Mouse (Mus musculus): ENCODE data around the gene Rnft1. TPM values are rescaled to one million over a fixed set of nuclear protein-coding genes. Genes with fewer than 3 reads are reported as not detected.

The Rnft1 gene
- polyA plus RNA-seq, 2 experiments, result 3.2 to 15.9 TPM

DNA sequence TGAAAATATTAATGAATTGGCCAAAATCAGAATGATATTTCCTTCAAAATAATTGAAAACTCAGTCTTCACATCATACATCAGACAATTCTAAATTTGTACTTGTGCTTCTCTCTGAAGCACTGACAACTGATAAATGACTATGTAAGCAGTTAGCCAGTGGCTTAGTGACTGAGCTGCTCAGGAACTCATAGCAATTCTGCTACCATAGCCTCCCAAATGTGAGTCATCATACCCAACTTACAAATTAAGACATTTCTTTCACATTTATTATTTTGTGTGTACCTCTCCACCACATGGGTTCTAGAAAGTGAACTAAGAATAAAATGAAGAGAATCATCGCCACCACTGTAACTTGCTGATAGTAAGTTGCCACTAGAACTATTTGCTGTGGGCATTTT is 6.3 kb downstream of the Rnft1 start:
- DNase-seq (ENCODE audit: low read depth in 3 of 3, low spot score in 3 of 3), result no peak
- no peak overlapping the region for H3K27ac ChIP-seq
- H3K4me1 ChIP-seq (replicated peaks; ENCODE audit: control insufficient read depth in 2 of 2, insufficient read depth in 2 of 2, low read length in 1 of 2), result peaks cover under 1 to 2% of the 10 kb centered on the region in 2 experiments; a peak in 3 of 4 replicates
- H3K27me3 ChIP-seq (ENCODE audit: control insufficient read depth, insufficient read depth, low read length), result no peaks in the 10 kb centered on the region
- H3K9me3 ChIP-seq (ENCODE audit: control insufficient read depth, low read length), result no peaks in the 10 kb centered on the region
- no peak overlapping the region for H3K9ac ChIP-seq (replicated peaks)
- H3K36me3 ChIP-seq (replicated peaks; ENCODE audit: control insufficient read depth, insufficient read depth, low read depth), result peaks cover 7% of the 10 kb centered on the region; the same call in 1 of the 2 replicates
- 82% methylated on average over 1 of the region's 1 CpGs for WGBS (ENCODE audit: insufficient replicate concordance)
- no peak for ATAC-seq (ENCODE audit: insufficient read depth)
- no peak overlapping the region for H3K4me2 ChIP-seq (ENCODE audit: low read depth)
- no peak overlapping the region for H3K4me3 ChIP-seq (ENCODE audit: insufficient read depth in 1 of 2, low read depth in 2 of 2, low read length in 2 of 2)
- TF ChIP-seq CTCF (IDR thresholded peaks at IDR 0.05; ENCODE audit: low read depth), result no peak

DNA sequence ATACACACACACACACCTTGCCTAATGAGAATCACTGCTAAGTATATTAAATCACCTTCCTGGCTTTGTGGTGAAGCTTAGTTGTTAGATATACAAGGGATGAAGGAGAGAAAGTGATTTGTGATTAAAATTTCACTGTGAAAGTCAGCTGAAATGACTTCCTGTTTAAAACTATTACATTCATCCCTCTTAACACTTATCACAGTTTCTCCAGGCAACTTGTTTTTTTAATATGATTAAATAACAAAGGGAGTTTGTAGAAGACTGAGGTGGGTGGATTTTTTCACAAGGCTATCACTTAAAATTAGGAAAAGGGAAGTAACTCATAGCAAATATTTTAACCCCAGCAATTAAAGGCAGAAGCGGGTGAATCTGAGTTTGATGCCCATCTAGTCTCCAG is 12.9 kb downstream of the Rnft1 start:
- Histone ChIP-seq H3K9me3 (ENCODE audit: control insufficient read depth, low read length) (no peaks in the 10 kb centered on the region), H3K27ac (no peak overlapping the region), H3K36me3 (replicated peaks; ENCODE audit: control insufficient read depth, insufficient read depth, low read depth) (peaks cover 9% of the 10 kb centered on the region), H3K9ac (replicated peaks) (no peak overlapping the region), H3K27me3 (ENCODE audit: control insufficient read depth, insufficient read depth, low read length) (no peaks in the 10 kb centered on the region), H3K4me2 (ENCODE audit: low read depth) (no peak overlapping the region), H3K4me1 (replicated peaks; ENCODE audit: control insufficient read depth in 2 of 2, insufficient read depth in 2 of 2, low read length in 1 of 2) (no peaks in the 10 kb centered on the region), H3K4me3 (ENCODE audit: insufficient read depth in 1 of 2, low read depth in 2 of 2, low read length in 2 of 2) (no peak overlapping the region)
- ATAC-seq (ENCODE audit: insufficient read depth) (no peak), DNase-seq (ENCODE audit: low read depth in 3 of 3, low spot score in 3 of 3) (no peak)
- TF ChIP-seq EP300 (IDR thresholded peaks at IDR 0.05; ENCODE audit: low read depth), result no peak
- TF ChIP-seq CTCF (IDR thresholded peaks at IDR 0.05; ENCODE audit: low read depth), result no peak
- WGBS (ENCODE audit: insufficient replicate concordance), result 86% methylated on average over 1 of the region's 1 CpGs

DNA sequence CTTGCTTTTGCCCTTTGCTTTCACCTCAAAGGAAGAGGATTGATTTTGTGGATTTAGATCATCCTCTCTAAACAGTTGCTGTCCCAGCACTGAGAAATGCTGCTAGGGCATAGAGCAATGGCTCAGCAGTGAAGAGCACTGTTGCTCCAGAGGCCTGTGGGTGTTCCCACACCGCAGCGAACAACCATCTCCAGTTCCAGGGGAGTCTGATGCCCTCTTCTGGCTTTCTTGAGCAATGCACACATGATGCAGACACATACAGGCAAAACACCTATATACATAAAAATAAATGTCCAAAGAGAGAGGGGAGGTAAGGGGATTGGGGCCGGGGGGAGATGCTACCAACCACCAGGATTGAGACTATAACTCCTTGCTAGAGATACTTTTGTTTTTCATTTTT is 13.5 kb downstream of the Rnft1 start:
- no peak for DNase-seq (ENCODE audit: low read depth in 3 of 3, low spot score in 3 of 3)
- Histone ChIP-seq H3K9me3 (ENCODE audit: control insufficient read depth, low read length) (no peaks in the 10 kb centered on the region), H3K9ac (replicated peaks) (no peak overlapping the region), H3K4me3 (ENCODE audit: insufficient read depth in 1 of 2, low read depth in 2 of 2, low read length in 2 of 2) (no peak overlapping the region), H3K27ac (no peak overlapping the region), H3K4me2 (ENCODE audit: low read depth) (no peak overlapping the region), H3K27me3 (ENCODE audit: control insufficient read depth, insufficient read depth, low read length) (no peaks in the 10 kb centered on the region), H3K4me1 (replicated peaks; ENCODE audit: control insufficient read depth in 2 of 2, insufficient read depth in 2 of 2, low read length in 1 of 2) (no peaks in the 10 kb centered on the region), H3K36me3 (replicated peaks; ENCODE audit: control insufficient read depth, insufficient read depth, low read depth) (peaks cover 10% of the 10 kb centered on the region)
- WGBS (ENCODE audit: insufficient replicate concordance), result 78% methylated on average over 3 of the region's 3 CpGs
- no peak for TF ChIP-seq EP300 (IDR thresholded peaks at IDR 0.05; ENCODE audit: low read depth)
- TF ChIP-seq CTCF (IDR thresholded peaks at IDR 0.05; ENCODE audit: low read depth), result peak; percentile 56
- no peak for ATAC-seq (ENCODE audit: insufficient read depth)

DNA sequence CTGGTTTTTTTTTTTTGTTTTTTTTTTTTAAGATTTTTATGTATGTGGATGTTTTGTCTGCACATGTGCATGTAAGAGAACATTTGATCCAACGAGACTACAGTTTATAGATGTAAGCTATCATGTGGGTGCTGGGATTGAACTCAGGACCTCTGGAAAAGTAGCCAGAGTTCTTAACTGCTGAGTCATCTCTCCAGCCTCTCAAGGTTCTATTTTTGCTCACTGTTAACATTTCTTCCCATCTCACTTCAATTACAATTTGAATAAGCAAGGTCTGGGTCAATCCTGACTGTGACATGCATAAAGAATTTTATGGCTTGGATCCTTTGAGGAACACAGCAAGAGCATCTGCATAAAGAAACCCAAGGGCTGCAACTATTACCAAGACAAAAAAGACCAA is 16.3 kb downstream of the Rnft1 start:
- no peak for DNase-seq (ENCODE audit: low read depth in 3 of 3, low spot score in 3 of 3)
- Histone ChIP-seq H3K4me2 (ENCODE audit: low read depth) (no peak overlapping the region), H3K4me1 (replicated peaks; ENCODE audit: control insufficient read depth in 2 of 2, insufficient read depth in 2 of 2, low read length in 1 of 2) (no peaks in the 10 kb centered on the region), H3K27ac (no peak overlapping the region), H3K9ac (replicated peaks) (no peak overlapping the region), H3K4me3 (ENCODE audit: insufficient read depth in 1 of 2, low read depth in 2 of 2, low read length in 2 of 2) (no peak overlapping the region), H3K9me3 (ENCODE audit: control insufficient read depth, low read length) (no peaks in the 10 kb centered on the region), H3K36me3 (replicated peaks; ENCODE audit: control insufficient read depth, insufficient read depth, low read depth) (peaks cover 19% of the 10 kb centered on the region), H3K27me3 (ENCODE audit: control insufficient read depth, insufficient read depth, low read length) (no peaks in the 10 kb centered on the region)
- WGBS (ENCODE audit: insufficient replicate concordance), result 57% methylated on average over 1 of the region's 1 CpGs
- TF ChIP-seq CTCF (IDR thresholded peaks at IDR 0.05; ENCODE audit: low read depth) (no peak), EP300 (IDR thresholded peaks at IDR 0.05; ENCODE audit: low read depth) (no peak)
- ATAC-seq (ENCODE audit: insufficient read depth), result no peak

DNA sequence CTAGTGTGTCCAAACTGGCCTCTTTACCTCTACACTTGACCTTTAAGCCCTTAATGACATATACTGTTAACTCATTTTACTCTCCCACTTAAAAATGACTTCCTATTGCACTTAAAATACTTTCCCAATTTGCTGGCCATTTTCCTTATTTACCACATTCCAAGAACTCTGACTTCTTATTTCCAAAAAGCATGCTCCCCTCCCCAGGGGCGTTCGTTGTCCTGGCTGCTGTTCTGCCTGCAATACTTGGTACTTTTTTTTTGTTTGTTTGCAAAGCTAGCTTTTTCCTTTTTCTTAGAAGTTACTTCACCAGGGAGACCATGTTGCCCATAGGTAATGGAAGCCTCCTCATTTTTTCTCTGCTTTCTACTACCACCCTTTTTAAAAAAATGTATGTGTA is 18.7 kb downstream of the Rnft1 start:
- Histone ChIP-seq H3K4me2 (ENCODE audit: low read depth) (no peak overlapping the region), H3K27me3 (ENCODE audit: control insufficient read depth, insufficient read depth, low read length) (no peaks in the 10 kb centered on the region), H3K9me3 (ENCODE audit: control insufficient read depth, low read length) (no peaks in the 10 kb centered on the region), H3K4me3 (ENCODE audit: insufficient read depth in 1 of 2, low read depth in 2 of 2, low read length in 2 of 2) (no peak overlapping the region), H3K27ac (no peak overlapping the region), H3K36me3 (replicated peaks; ENCODE audit: control insufficient read depth, insufficient read depth, low read depth) (peaks cover 25% of the 10 kb centered on the region), H3K4me1 (replicated peaks; ENCODE audit: control insufficient read depth in 2 of 2, insufficient read depth in 2 of 2, low read length in 1 of 2) (no peaks in the 10 kb centered on the region), H3K9ac (replicated peaks) (no peak overlapping the region)
- ATAC-seq (ENCODE audit: insufficient read depth) (no peak), DNase-seq (ENCODE audit: low read depth in 3 of 3, low spot score in 3 of 3) (no peak)
- 81% methylated on average over 2 of the region's 2 CpGs for WGBS (ENCODE audit: insufficient replicate concordance)
- TF ChIP-seq EP300 (IDR thresholded peaks at IDR 0.05; ENCODE audit: low read depth) (no peak), CTCF (IDR thresholded peaks at IDR 0.05; ENCODE audit: low read depth) (no peak)
